Mouse (Mus musculus): ENCODE data around the gene Cacna2d3.

Cacna2d3 gene

DNA sequence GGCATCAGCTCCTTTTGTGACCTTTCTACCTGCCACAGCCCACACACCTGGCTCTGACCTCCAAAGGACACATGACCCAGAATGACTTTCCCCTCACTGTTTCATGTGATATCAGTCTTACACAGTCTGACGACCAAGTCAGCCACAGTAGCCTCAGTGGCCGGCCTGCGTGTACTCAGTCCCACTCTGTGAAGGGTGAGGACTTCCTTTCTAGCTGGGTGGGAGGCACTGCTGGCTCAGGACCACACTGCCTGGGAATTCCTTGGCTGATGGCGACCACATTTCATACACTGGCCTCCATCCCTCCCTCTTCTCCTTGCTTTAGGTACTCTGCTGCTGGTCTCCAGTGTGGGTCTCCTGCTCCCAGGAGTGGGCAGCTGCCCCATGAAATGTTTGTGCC is 700.4 kb downstream of the Cacna2d3 start:
- in situ Hi-C loops (cut with MboI; ENCODE audit: low pct_unique_long_range_greater_than_20kb in 1 of 2, low sequenced_read_pairs in 2 of 2, unreplicated experiment in 1 of 2), result no loop called here

DNA sequence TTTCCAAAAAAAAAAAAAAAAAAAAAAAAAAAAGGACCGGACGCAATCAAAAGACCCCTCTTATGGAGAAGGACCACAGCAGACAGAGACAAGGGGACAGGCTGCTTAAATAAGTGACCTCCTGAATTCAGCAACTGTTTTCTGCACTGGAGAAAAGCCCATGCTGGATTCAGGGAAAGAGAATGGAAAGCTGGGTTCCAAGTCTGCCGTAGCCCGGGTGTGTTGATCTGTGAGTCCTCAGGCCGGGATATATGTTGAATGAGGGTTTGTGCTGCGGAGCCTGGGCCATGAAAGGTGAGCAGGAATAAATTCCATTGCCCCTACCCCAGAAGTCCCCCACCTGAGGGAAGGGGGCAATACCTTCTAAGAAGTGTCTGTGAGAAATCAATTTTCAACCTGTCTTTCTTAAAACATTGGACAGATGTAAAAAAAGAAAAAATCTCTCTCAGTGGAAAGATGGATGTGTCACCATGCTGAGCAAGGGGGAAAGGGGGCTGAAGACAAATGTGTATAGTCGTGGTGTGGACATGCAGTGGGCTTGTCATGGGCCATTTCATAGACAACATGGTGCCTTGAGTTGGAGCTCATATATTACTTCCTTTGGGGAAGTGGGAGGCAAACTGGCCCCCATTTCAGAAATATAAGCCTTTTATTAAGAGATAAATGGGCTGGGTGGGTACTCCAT is 703.2 kb downstream of the Cacna2d3 start:
- in situ Hi-C loops (cut with MboI; ENCODE audit: low pct_unique_long_range_greater_than_20kb in 1 of 2, low sequenced_read_pairs in 2 of 2, unreplicated experiment in 1 of 2), result no loop called here

GRCm38 (mm10) chr14:29017883-29018282 is 703.8 kb downstream of the Cacna2d3 start, which contains the start of gene Lrtm1:
Gene Lrtm1 (plus strand): TSS chr14:29018208.
- in situ Hi-C loops (cut with MboI; ENCODE audit: low pct_unique_long_range_greater_than_20kb in 1 of 2, low sequenced_read_pairs in 2 of 2, unreplicated experiment in 1 of 2), result no loop called here

- in situ Hi-C loops (cut with MboI; ENCODE audit: low pct_unique_long_range_greater_than_20kb in 1 of 2, low sequenced_read_pairs in 2 of 2, unreplicated experiment in 1 of 2), result no loop called here
These were observed 705.8 kb downstream of the Cacna2d3 start for GRCm38 (mm10) chr14:29015896-29016295.

DNA sequence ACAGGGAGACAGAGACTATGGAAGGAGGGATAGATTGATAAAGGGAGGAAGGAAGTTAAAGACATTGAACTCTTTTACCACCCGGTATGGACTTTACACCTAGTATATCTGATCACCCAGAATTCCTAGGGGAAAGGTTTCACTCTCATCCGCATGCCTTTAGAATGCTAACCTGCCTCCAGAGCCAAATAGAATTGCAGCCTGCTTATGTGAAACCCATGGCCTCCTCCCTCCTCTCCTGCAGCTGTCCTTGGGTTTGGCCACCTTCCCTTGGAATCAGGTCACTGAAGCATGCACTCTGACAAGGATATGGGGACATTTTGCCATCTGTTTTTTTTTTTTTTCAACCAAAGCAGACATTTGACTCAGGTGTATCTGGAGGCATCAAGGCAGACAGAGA is 707.0 kb downstream of the Cacna2d3 start:
- in situ Hi-C loops (cut with MboI; ENCODE audit: low pct_unique_long_range_greater_than_20kb in 1 of 2, low sequenced_read_pairs in 2 of 2, unreplicated experiment in 1 of 2), result no loop called here

DNA sequence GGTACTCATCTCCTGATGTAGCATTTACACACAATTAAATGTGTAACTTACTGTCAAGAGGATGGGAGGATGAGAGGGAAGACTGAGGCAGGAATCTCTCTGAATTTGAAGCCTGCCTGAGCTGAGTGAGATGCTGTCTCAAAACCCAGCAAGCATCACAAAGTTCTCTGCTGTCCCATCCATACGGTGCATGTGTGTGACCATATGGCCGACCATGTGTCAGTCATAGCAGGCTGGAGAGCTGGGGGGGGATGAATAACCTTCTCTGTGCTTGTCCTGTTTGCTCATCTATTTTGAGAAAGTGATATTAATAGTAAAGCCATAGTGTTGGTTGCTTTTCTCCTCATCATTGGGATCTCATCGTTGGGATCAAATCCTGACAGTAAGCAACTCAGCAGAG is 708.5 kb downstream of the Cacna2d3 start:
- in situ Hi-C loops (cut with MboI; ENCODE audit: low pct_unique_long_range_greater_than_20kb in 1 of 2, low sequenced_read_pairs in 2 of 2, unreplicated experiment in 1 of 2), result no loop called here

- in situ Hi-C loops (cut with MboI; ENCODE audit: low pct_unique_long_range_greater_than_20kb in 1 of 2, low sequenced_read_pairs in 2 of 2, unreplicated experiment in 1 of 2), result no loop called here
These were observed 712.0 kb downstream of the Cacna2d3 start for GRCm38 (mm10) chr14:29009644-29010043.

DNA sequence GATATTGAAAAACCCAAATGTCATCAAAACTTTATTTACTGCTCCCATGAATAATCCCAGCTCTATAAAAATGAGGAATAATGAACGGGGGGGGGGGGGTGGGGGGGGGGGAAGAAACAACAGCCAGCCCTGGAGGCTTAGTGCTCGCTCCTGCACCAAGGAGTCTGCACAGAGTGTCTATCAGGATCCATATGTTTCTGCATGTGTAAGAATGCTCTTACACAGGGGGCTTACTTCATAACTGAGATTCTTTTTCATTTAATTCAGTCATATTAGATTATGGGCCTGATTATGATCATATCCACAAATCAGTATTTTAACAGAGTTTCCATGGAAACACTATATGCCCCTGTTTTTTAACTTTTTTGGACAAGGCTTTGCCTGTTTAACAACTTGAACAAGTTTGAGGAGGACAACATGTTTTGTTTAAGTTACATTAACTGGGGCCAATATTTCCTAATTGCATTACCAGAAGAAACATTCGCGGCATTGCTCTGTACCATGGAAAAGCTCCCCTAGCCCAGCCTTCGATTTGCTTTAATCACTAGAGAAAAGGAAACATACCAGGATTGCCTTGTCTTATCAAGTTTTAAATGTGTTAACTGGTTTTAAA is 716.3 kb downstream of the Cacna2d3 start:
- in situ Hi-C loops (cut with MboI; ENCODE audit: low pct_unique_long_range_greater_than_20kb in 1 of 2, low sequenced_read_pairs in 2 of 2, unreplicated experiment in 1 of 2), result no loop called here

- in situ Hi-C loops (cut with MboI; ENCODE audit: low pct_unique_long_range_greater_than_20kb in 1 of 2, low sequenced_read_pairs in 2 of 2, unreplicated experiment in 1 of 2), result no loop called here
These were observed 725.1 kb downstream of the Cacna2d3 start for GRCm38 (mm10) chr14:28996569-28996968.

DNA sequence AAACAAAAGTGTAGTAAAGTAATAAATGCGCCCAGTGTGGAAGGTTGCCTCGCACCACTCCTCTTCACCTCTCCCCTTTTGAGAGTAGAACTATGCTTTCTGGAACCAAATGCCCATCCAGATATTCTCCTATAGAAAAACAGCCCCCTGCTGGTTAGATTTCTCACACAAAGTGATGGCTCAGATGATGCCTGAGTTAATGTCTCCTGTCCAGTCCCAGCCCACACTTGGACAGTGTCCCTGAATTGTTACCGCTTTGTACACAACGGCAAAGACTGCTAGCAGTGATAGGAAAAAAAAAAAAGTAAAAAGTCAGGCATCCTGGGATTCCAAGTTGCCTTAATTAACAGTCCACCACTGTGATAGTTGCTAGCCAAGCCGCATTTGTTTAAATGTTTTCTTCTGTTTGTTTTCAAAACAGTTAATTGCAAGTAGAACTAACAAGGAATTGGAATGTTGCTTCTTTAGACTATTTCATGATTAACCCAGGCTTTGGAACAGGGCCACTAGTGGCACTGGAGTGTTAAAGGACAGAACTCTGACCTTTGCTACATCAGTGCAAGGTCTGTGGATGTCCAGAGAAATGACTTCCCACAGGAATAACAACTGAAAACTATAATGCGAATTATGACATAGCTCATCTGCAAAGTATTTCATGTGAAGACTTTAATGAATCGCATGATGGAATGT is 733.3 kb downstream of the Cacna2d3 start:
- in situ Hi-C loops (cut with MboI; ENCODE audit: low pct_unique_long_range_greater_than_20kb in 1 of 2, low sequenced_read_pairs in 2 of 2, unreplicated experiment in 1 of 2), result no loop called here

DNA sequence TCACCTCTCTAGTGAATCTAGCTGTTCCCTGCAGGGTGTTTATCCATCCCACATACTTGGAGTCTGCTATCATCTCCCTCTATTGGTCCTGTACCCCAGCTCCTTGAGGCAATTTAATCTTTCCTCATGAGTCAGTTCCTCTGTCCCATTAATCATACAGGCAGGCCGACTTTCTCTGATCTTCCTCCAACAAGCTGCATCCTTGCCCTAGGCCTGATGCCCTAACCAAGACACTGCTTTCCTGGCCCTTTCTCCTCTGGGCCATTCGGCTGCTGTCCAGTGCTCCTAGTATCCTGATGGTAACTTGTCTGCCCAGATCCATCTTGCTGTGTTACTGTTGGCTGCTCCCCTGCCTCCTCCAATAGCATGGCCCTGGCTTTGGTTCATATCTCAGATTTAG is 737.4 kb downstream of the Cacna2d3 start:
- in situ Hi-C loops (cut with MboI; ENCODE audit: low pct_unique_long_range_greater_than_20kb in 1 of 2, low sequenced_read_pairs in 2 of 2, unreplicated experiment in 1 of 2), result no loop called here

GRCm38 (mm10) chr14:28980482-28980881 is 741.2 kb downstream of the Cacna2d3 start:
- in situ Hi-C loops (cut with MboI; ENCODE audit: low pct_unique_long_range_greater_than_20kb in 1 of 2, low sequenced_read_pairs in 2 of 2, unreplicated experiment in 1 of 2), result no loop called here

DNA sequence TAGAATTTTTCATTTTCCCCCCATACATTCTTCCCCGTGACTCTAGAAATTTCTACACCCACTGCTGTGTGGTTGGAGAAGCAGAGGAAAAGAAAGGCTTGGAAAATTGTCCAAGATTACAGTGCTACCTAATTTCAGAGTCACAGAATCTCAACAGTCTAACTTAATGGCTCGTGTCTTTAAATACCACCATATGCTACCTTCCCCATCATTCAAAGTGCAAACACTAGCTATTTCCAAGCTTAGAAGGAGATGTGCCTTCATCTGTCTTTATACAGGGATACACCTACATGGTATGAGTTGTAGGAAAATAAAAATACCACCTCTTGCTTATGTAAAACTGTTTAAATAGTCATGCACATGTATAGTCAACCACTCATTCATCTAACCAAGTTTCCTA is 742.4 kb downstream of the Cacna2d3 start:
- in situ Hi-C loops (cut with MboI; ENCODE audit: low pct_unique_long_range_greater_than_20kb in 1 of 2, low sequenced_read_pairs in 2 of 2, unreplicated experiment in 1 of 2), result no loop called here

- in situ Hi-C loops (cut with MboI; ENCODE audit: low pct_unique_long_range_greater_than_20kb in 1 of 2, low sequenced_read_pairs in 2 of 2, unreplicated experiment in 1 of 2), result no loop called here
These were observed 749.0 kb downstream of the Cacna2d3 start for GRCm38 (mm10) chr14:28972620-28973019.

GRCm38 (mm10) chr14:28969247-28969646 is 752.4 kb downstream of the Cacna2d3 start:
- in situ Hi-C loops (cut with MboI; ENCODE audit: low pct_unique_long_range_greater_than_20kb in 1 of 2, low sequenced_read_pairs in 2 of 2, unreplicated experiment in 1 of 2), result no loop called here

GRCm38 (mm10) chr14:28966881-28967280 is 754.8 kb downstream of the Cacna2d3 start:
- in situ Hi-C loops (cut with MboI; ENCODE audit: low pct_unique_long_range_greater_than_20kb in 1 of 2, low sequenced_read_pairs in 2 of 2, unreplicated experiment in 1 of 2), result no loop called here

- in situ Hi-C loops (cut with MboI; ENCODE audit: low pct_unique_long_range_greater_than_20kb in 1 of 2, low sequenced_read_pairs in 2 of 2, unreplicated experiment in 1 of 2), result no loop called here
These were observed 760.3 kb downstream of the Cacna2d3 start for GRCm38 (mm10) chr14:28961379-28961778.

DNA sequence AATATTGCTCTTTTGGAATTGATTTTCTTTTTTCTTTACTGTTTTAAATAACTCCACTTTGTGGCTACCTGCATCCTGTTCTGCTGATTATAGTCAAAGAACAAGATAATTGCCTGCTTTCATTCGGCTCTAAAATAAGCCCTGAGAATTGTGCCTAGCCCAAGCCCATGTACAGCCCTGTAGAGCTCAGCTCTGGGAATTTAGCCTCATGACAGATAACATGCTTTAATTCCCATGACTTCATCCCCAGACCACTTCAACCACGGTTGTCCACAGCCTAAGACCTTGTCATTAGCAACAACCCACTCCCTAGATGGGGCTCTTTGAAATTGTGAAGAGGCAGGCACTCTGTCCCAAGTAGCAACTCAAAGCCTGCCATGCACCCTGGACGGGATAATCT is 762.6 kb downstream of the Cacna2d3 start:
- in situ Hi-C loops (cut with MboI; ENCODE audit: low pct_unique_long_range_greater_than_20kb in 1 of 2, low sequenced_read_pairs in 2 of 2, unreplicated experiment in 1 of 2), result no loop called here

GRCm38 (mm10) chr14:28958131-28959015 is 763.3 kb downstream of the Cacna2d3 start:
- in situ Hi-C loops (cut with MboI; ENCODE audit: low pct_unique_long_range_greater_than_20kb in 1 of 2, low sequenced_read_pairs in 2 of 2, unreplicated experiment in 1 of 2), result no loop called here
